Mouse (Mus musculus): ENCODE measurements around the gene Gm14139. TPM values are rescaled to one million over a fixed set of nuclear protein-coding genes. Genes with fewer than 3 reads are reported as not detected.
"Not testable (repeated sequence)": the region's sequence is repeated elsewhere in the genome, so short reads cannot be mapped to it uniquely, and the experiment has no call there.

Gene Gm14139
- polyA plus RNA-seq (2015; fragmentation: Nextera tagmentation; extraction: Ambion mirVana): not detected in 2 replicates

GRCm38 (mm10) chr2:150181570-150181999 lies at the start of gene Gm14139:
TSS of gene Gm14139 (plus strand) at chr2:150181755.
- H3K4me2 ChIP-seq; H3K27me3 ChIP-seq; ATAC-seq (ENCODE audit: low read depth); H3K4me3 ChIP-seq; H3K9ac ChIP-seq; H3K27ac ChIP-seq (replicated peaks); H3K36me3 ChIP-seq; H3K4me1 ChIP-seq (replicated peaks): not testable (repeated sequence)
- WGBS: 82% methylated on average over 7 of the region's 7 CpGs
- peaks cover 13% of the 10 kb centered on the region; the same call in 1 of the 2 replicates for H3K9me3 ChIP-seq

- 93% methylated on average over 1 of the region's 1 CpGs for WGBS
- Histone ChIP-seq H3K4me1 (replicated peaks) (peaks cover 13% of the 10 kb centered on the region), H3K36me3 (peaks cover 49% of the 10 kb centered on the region), H3K9me3 (peaks cover 33% of the 10 kb centered on the region)
- not testable (repeated sequence) for H3K9ac ChIP-seq; H3K27me3 ChIP-seq; H3K4me3 ChIP-seq; ATAC-seq (ENCODE audit: low read depth); H3K27ac ChIP-seq (replicated peaks); H3K4me2 ChIP-seq
Observed at GRCm38 (mm10) chr2:150132002-150132401, 49.6 kb upstream of the Gm14139 start.

GRCm38 (mm10) chr2:150132773-150133172 lies 48.8 kb upstream of the Gm14139 start:
- no peak for ATAC-seq (ENCODE audit: low read depth)
- Histone ChIP-seq H3K4me1 (replicated peaks) (peaks cover 13% of the 10 kb centered on the region), H3K4me2 (no peak overlapping the region), H3K27me3 (no peaks in the 10 kb centered on the region), H3K36me3 (peaks cover 45% of the 10 kb centered on the region), H3K9me3 (peaks cover 29% of the 10 kb centered on the region), H3K4me3 (no peak overlapping the region), H3K9ac (no peak overlapping the region), H3K27ac (replicated peaks) (no peak overlapping the region)
- 83% methylated on average over 2 of the region's 2 CpGs for WGBS

- Histone ChIP-seq H3K27me3 (no peaks in the 10 kb centered on the region), H3K4me2 (peak within 1 kb of the TSS; percentile 69), H3K4me3 (peak within 1 kb of the TSS; percentile 63), H3K9ac (peak within 1 kb of the TSS; percentile 80), H3K4me1 (replicated peaks) (peaks cover 13% of the 10 kb centered on the region), H3K9me3 (0 out of 2 replicates have a peak, but pooled peaks cover 3% of the 10 kb centered on the region), H3K36me3 (peaks cover 20% of the 10 kb centered on the region), H3K27ac (replicated peaks) (peak within 1 kb of the TSS; percentile 79)
- WGBS: under 1% methylated on average over 13 of the region's 13 CpGs
- ATAC-seq (ENCODE audit: low read depth): peak; percentile 100
Observed at GRCm38 (mm10) chr2:150136435-150136897, 45.1 kb upstream of the Gm14139 start, which contains the start of gene Zfp120. TSS of gene Zfp120 (minus strand) at chr2:150136708.

GRCm38 (mm10) chr2:150166703-150167102 lies 14.9 kb upstream of the Gm14139 start:
- ATAC-seq (ENCODE audit: low read depth): no peak
- H3K27me3 ChIP-seq: no peaks in the 10 kb centered on the region
- no peak overlapping the region for H3K9ac ChIP-seq

GRCm38 (mm10) chr2:150173833-150174232 lies 7.7 kb upstream of the Gm14139 start:
- ATAC-seq (ENCODE audit: low read depth): no peak
- Histone ChIP-seq H3K9ac (no peak overlapping the region), H3K36me3 (no peaks in the 10 kb centered on the region), H3K9me3 (peaks cover 6% of the 10 kb centered on the region; the same call in 1 of the 2 replicates), H3K4me3 (no peak overlapping the region), H3K4me1 (replicated peaks) (no peaks in the 10 kb centered on the region), H3K27me3 (no peaks in the 10 kb centered on the region), H3K27ac (replicated peaks) (no peak overlapping the region), H3K4me2 (no peak overlapping the region)

More at GRCm38 (mm10) chr2:150166703-150167102, 14.9 kb upstream of the Gm14139 start:
- Histone ChIP-seq H3K9me3 (no peaks in the 10 kb centered on the region), H3K4me3 (no peak overlapping the region), H3K4me2 (no peak overlapping the region), H3K4me1 (replicated peaks) (no peaks in the 10 kb centered on the region), H3K27ac (replicated peaks) (no peak overlapping the region), H3K36me3 (no peaks in the 10 kb centered on the region)

GRCm38 (mm10) chr2:150179579-150179978 lies 2.0 kb upstream of the Gm14139 start, which contains the start of gene Gm10770:
TSS of gene Gm10770 (minus strand) at chr2:150179679.
- not testable (repeated sequence) for ATAC-seq (ENCODE audit: low read depth); H3K9ac ChIP-seq; H3K27me3 ChIP-seq; H3K4me3 ChIP-seq; H3K27ac ChIP-seq (replicated peaks); H3K4me2 ChIP-seq; H3K4me1 ChIP-seq (replicated peaks); H3K36me3 ChIP-seq
- WGBS: 81% methylated on average over 4 of the region's 4 CpGs
- H3K9me3 ChIP-seq: peaks cover 13% of the 10 kb centered on the region; the same call in 1 of the 2 replicates

- H3K4me3 ChIP-seq; H3K36me3 ChIP-seq; H3K4me2 ChIP-seq; ATAC-seq (ENCODE audit: low read depth); H3K27ac ChIP-seq (replicated peaks); H3K4me1 ChIP-seq (replicated peaks); H3K27me3 ChIP-seq; H3K9ac ChIP-seq: not testable (repeated sequence)
- H3K9me3 ChIP-seq: peaks cover 13% of the 10 kb centered on the region; the same call in 1 of the 2 replicates
Observed at GRCm38 (mm10) chr2:150181046-150181445, 509 bp upstream of the Gm14139 start.

- H3K9me3 ChIP-seq; H3K27me3 ChIP-seq; H3K4me1 ChIP-seq (replicated peaks); H3K36me3 ChIP-seq: not testable (repeated sequence)
- H3K9ac ChIP-seq: peak within 1 kb of the TSS; percentile 66
- 2% methylated on average over 15 of the region's 15 CpGs for WGBS
- peak; percentile 100 for ATAC-seq (ENCODE audit: low read depth)
- peak within 1 kb of the TSS; percentile 46 for H3K4me3 ChIP-seq
- H3K4me2 ChIP-seq: peak within 1 kb of the TSS; percentile 55
- H3K27ac ChIP-seq (replicated peaks): peak within 1 kb of the TSS; percentile 67
Observed at GRCm38 (mm10) chr2:150217600-150218362, 36.2 kb downstream of the Gm14139 start, which contains the start of gene Zfp937. TSS of gene Zfp937 (plus strand) at chr2:150218073.

- not testable (repeated sequence) for H3K27me3 ChIP-seq
Observed at GRCm38 (mm10) chr2:150218363-150218725, 36.8 kb downstream of the Gm14139 start.

GRCm38 (mm10) chr2:150223263-150223662 lies 41.7 kb downstream of the Gm14139 start:
- not testable (repeated sequence) for H3K9me3 ChIP-seq; H3K36me3 ChIP-seq; H3K9ac ChIP-seq; ATAC-seq (ENCODE audit: low read depth); H3K4me1 ChIP-seq (replicated peaks); H3K27ac ChIP-seq (replicated peaks); H3K27me3 ChIP-seq; H3K4me2 ChIP-seq; H3K4me3 ChIP-seq

More at GRCm38 (mm10) chr2:150218363-150218725, 36.8 kb downstream of the Gm14139 start:
- not testable (repeated sequence) for H3K4me1 ChIP-seq (replicated peaks); H3K9me3 ChIP-seq; H3K36me3 ChIP-seq
- Histone ChIP-seq H3K27ac (replicated peaks) (peak overlapping the region; percentile 67), H3K4me2 (peak overlapping the region; percentile 55), H3K4me3 (peak overlapping the region; percentile 46), H3K9ac (peak overlapping the region; percentile 66)
- 14% methylated on average over 4 of the region's 4 CpGs for WGBS
- ATAC-seq (ENCODE audit: low read depth): peak; percentile 1; the same call in 1 of the 2 replicates

Data from neural tube, embryonic 13.5 days (tissue).